Mouse (Mus musculus) adipocyte (in vitro differentiated cells): ENCODE results near the gene Mmp19.
"Not testable (repeated sequence)": the region's sequence is repeated elsewhere in the genome, so short reads cannot be mapped to it uniquely, and the experiment has no call there.

Experiments
- DNase-seq: peaks from one replicate; pipeline ENCODE4 v3.0.0-alpha.2; 2016; ENCODE audit warnings: low spot score

Gene Mmp19

DNA sequence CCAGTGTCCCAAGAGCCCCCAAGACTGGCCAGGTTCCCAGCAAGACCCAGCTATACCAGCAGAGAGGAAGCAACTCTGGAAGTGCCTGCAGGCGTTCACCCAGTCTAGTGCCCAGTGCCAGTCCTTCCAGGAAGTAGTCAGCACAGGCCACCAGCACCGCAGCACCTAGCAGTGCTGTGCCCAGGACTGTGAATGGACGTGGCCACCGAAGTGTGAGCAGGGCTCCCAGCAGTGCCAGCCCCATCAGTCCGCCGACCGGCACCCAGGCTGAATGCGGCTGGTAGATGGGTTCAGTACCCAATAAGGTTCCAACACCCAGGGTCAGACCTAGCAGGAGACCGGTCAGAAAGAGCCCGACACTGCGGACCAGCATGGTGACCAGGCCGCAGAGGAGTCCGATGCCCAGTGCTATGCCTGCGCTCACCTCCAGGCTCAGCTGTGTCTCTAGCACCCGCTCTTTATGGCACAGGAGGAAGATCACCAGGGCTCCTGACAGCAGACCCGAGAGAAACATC is 11.3 kb downstream of the Mmp19 start:
- DNase-seq: no peak

DNA sequence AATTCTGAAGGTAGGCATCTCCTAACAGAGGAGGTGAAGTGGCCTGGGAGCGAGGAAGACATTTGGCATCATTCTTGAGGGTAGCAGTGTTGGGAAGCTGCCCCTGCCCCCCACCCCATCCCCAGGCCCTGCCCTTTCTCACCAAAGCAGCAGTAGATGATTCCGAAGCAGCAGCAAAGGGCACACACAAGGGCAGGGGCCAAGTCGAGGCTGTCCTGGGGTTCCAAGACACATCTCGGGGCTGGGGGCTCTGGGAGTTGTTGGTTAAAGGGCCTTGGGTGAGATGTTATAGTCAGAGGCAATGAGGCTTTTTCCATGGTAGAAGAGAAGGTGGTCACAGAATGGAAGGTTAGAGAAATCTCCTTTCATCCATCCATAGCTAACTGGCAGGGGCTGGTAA is 12.2 kb downstream of the Mmp19 start:
- no peak for DNase-seq

DNA sequence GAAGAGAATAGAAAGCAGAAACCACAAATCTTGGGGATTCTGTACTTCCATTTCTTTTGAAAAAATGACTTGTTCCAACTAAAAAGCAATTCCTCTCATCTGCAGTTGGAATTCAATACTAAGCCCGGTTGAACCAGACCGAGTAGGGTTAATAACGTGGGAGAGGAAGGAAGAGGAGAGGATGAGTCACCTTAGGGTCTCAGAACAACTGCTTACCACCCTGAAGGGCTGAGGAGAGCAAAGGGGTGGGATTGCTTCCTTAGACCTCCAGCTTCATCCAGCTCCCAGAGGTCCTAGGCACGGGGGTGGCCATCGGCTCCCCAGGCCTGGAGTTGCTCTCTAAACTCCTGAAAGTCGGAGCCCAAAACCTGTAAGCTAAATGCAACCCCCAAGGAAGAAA is 12.7 kb downstream of the Mmp19 start:
- DNase-seq: peak; percentile 26

DNA sequence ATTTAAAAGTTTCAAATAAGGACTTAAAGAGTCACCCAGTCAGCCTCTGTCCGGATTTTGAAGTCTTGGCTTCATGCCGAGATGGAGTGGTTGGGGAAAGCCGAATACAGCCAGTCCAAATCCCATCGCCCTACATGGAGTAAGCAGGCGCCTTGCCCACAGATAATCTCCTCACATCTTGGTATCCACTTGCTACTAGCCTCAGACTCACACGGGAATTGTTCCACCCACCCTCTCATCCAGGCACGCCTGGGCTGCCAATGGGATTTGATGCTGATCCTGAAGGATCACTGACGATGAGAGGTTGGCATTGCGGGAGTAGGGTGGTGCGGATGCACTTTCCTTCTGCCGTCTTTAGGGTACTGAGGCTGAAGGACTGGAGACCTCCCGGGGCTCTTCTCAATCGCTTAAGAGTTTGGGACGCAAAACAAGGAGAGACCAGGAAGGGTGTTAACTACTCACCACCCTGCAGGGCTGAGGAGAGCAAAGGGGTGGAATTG is 13.1 kb downstream of the Mmp19 start, which contains the start of gene Dnajc14:
Gene Dnajc14 (plus strand): TSS at position 292 of the 500 bp plus-strand sequence.
- peak; percentile 82 for DNase-seq

DNA sequence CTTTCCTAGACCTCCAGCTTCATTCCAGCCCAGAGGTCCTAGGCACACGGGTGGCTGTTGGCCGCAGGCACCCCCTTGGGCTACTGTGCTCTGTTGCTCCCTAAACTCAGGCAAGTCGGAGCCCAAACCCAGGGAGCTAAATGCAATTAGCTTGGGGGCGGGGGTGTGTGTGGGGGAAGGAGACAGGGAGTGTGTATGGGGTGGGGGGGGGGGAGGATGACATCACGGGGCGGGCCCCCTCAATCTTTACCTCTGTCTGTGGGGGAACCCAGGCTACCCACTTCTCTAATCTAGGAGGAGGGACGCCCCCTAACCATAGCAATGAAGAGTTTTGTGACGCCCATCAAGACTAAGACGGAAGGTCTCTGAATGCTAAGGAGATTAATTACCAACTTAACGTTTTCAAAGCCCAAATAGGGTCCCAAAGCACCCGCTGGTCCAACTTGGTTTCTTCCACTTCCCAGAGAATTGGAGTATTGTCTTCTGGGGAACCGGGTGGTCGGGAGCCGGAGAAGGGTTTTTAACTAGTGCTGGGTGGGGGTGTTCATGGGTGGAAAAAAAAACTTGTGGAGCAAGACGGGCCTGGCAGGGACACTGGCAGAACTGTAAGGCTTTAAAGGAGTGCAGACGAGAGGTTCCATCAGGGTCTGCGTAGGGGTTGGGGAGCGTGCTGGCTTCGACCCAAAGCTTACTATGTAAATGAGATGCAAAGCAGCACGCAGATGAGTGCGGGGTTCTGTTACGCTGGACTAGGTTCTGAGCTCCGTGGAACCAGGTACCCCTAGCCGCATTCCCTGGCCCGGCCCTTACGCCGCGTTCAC is 13.8 kb downstream of the Mmp19 start, which contains the start of gene Tmem198b:
Gene Tmem198b (minus strand): TSS at position 100 of the 821 bp plus-strand sequence.
- DNase-seq: peak; percentile 68

DNA sequence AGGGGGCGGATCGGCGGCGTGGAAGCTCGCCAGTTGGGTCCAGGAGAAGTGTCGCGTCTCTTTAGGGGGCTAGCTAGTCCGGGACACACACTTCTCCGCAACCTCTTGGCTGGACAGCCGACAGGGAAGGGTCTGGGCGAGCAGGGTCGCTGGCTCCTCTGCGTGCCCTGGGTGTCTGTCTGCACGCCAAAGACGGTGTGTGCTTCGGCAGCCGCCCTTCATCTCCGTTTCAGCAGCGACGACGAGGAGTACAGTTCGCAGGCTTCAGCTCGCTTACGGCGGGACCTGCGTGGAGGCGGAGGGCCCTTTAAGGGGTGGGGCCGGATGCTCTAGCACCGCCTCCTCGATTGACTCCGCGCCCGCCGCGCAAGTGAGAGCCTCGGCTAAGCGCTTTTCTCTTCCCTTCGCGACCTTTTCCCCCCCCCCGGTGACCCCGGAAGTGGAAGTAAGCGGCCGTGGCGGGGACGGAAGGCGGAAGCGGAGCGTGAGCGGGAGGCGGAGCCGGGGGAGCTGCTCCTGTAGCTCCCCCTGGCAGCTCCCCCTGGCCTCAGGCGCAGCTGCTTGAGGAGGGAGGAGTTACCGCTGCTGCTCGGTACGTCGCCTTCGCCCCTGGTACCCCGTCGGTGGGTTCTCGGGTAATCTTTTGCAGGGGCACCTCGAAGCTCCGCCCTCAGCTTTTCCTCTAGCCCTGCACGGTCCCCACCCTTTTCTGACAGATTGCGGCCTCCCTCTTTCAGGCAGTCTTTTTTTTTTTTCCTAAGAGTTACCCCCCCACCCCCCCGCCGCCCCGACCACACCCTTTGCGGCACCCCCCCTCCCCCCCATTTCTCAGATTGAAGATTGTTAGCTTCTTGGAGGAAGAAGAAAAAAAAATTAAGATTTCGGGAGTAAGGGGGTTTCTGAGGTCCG is 14.6 kb downstream of the Mmp19 start:
- peak; percentile 98 for DNase-seq

DNA sequence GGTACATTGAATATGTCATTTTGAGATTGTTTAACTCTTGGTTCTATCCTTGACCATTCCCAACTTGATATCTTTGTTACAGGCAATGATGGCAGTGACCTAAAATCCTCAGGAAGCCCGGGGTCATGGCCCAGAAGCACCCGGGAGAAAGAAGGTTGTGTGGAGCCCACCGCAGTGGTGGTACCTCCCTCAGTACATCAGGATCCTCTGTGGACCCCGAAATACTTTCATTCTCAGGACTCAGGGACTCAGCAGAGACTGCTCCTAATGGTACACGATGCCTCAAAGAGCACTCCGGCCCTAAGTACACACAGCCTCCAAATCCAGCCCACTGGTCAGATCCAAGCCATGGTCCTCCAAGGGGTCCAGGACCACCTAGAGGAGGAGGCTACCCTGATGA is 15.4 kb downstream of the Mmp19 start:
- no peak for DNase-seq

DNA sequence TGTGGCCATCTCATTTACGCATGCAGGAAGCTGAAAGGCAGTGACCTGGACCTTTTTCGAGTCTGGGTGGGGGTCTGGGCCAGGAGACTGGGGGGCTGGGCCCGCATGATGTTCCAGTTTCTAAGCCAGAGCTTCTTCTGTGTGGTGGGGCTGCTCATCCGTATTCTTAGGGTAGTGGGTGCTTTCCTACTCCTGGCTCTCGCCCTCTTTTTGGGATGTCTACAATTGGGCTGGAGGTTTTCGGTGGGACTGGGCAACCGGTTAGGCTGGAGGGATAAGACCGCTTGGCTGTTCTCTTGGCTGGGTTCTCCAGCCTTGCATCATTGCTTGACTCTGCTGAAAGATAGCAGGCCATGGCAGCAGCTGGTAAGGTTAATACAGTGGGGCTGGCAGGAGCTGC is 16.3 kb downstream of the Mmp19 start:
- DNase-seq: no peak

DNA sequence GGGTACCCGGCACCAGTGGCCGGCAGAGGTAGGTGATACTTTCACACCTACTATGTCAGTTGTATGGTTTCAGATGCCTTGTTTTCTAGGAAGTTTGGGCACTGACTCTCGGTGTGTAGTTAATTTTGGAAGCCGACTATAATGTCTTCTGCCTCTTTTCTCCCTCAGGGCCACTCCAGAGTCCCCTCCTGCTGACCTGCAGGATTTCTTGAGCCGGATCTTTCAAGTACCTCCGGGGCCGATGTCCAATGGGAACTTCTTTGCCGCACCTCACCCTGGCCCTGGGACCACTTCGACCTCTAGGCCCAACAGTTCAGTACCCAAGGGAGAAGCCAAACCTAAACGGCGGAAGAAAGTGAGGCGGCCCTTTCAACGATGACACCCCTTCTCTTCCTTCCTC is 26.3 kb downstream of the Mmp19 start, which contains the start of gene Sarnp:
Gene Sarnp (plus strand): TSS at position 301 of the 400 bp plus-strand sequence.
- DNase-seq: no peak

DNA sequence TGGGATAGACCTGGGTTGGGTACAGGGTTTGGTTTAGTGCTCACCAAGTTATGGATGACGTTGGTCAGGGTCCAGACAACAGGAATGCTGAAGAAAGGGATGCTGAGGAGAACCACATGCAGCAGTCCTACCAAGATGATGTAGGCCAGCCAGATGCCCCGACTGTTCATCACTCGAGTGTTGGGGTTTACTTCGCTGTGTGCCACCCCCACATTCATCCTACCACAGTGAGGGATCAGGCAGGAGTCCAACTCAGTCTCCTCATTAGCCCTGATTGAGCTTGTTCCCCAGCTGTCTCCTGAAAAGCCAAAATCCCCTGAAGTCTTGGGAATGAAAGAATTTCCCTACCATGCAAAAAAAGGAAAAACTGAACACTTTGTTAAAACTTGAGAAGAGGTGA is 29.5 kb downstream of the Mmp19 start:
- no peak for DNase-seq

DNA sequence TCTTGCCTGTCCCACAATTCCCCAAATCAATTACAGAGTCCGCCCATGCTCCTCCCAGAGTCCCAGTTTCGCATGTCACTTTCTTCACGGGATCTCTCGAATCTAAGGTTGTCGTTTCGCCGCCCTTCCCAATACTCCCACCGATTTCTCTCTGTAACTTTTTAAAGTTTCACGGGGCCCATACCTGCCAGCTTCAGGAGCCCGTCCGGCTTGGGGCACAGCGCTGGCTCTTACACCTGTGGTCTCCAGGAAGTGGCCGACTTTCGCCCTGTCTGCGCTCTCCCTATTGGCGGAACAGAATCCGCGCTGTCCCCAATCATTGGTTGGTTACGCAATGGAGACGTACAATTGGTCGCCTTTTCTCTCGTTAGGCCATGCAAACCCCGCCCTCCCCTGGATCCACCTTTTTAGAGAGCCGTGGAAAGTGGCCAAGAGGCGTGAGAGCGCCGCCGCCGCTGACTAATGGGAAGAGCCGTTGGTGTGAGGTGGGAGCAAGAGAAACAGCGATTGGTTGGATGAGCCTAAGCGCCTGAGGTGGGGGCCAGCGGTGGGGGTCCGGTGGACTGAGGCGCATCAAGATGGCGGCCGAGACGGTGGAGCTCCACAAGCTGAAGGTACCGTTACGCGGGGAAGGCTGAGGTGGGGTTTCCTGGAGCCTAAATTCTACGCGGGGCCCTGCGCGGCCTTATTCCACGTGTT is 30.8 kb downstream of the Mmp19 start, which contains the start of gene Ormdl2:
Gene Ormdl2 (minus strand): TSS at position 288 of the 699 bp plus-strand sequence.
- peak; percentile 100 for DNase-seq

DNA sequence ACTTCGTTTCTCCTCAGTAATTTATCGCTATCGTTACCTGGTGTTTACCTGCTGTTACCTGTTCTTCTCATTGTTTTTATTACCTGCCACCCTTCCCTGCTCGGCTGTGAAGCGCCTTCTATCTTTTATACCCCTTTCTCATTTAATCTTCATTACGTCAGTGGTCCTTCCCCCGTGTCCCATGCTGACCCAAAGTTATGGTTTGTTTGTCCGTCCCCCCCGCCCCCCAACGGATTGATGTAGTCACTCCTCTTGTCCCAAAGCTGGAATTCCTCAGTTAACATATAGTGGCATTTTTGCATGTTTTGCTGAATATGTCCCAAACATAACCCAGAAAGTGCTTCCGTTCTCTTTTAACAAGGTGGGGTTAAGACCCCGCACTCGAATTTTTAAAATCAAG is 31.4 kb downstream of the Mmp19 start:
- DNase-seq: no peak

DNA sequence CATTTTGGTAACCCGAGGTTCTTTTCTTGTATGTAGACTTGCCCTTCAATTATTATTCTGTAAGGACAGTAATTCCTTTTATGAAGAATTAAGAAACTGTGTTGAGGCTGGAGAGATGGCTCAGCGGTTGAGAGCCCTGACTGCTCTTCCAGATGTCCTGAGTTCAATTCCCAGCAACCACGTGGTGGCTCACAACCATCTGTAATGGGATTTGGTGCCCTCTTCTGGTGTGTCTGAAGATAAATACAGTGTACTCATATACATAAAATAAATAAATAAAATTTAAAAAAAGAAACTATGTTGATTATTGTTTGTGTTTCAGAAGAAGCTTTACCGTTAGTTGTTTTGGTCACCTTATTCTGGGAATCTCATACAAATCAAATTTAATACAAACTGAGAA is 32.4 kb downstream of the Mmp19 start:
- DNase-seq: not testable (repeated sequence)

DNA sequence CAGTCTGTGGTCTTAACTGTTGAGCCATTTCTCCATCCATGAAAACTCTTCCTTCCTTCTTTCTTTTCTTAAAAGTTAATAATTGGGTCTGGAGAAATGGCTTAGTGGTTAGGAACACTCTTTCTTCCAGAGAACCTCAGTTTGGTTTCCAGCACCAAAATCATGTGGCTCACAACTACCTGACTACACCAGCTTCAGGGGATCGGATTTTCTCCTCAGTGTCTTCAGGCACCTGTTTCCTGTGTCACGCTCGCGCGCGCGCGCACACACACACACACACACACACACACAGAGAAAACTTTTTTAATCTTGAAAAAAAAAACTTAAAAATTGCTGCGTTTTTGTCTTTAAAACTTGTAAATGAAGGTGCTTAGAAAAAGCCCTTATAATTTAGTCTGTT is 33.1 kb downstream of the Mmp19 start:
- DNase-seq: no peak

DNA sequence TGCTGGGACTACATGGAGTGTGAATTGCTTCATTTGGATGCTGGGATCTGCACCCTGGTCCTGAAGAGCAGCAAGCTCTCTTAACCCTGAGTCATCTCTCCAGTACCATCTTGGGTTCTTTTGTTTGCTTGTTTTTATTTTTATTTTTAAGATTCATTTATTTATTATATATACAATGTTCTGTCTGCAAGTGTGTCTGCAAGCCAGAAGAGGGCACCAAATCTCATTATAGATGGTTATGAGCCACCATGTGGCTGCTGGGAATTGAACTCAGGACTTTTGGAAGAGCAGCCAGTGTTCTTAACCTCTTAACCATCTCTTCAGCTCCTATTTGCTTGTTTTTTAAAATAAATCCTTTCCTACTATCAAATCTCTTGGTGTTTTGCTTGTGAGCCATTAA is 46.7 kb downstream of the Mmp19 start:
- no peak for DNase-seq

DNA sequence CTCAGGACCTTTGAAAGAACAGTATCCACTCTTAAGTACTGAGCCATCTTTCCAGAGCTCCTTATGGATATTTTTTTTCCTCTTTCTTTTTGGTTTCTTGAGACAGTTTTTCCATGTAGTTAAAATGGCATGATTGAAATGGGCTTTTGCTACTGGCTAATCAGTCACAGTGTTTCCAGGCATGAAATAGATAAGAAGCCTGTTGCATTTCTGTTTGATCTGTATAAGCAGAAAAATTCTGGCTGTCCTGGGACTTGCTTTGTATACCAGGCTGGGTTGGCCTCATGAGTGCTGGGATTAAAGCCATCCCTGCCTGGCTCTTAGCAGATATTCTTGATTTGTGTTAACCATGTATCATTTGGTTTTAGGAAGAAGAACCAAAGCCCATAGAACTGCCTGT is 48.7 kb downstream of the Mmp19 start:
- DNase-seq: no peak

DNA sequence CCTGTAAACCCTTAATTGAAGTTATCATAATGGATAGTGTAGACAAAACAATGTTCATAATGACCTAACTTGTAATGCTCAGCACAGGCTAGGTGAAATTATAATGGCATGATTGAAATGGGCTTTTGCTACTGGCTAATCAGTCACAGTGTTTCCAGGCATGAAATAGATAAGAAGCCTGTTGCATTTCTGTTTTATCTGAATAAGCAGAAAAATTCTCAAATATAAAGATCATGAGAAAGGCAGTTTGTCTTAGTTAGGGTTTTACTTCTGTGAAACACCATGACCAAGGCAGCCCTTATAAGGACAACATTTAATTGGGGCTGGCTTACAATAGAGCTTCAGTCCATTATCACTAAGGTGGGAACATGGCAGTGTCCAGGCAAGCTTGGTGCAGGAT is 49.9 kb downstream of the Mmp19 start:
- DNase-seq: no peak

DNA sequence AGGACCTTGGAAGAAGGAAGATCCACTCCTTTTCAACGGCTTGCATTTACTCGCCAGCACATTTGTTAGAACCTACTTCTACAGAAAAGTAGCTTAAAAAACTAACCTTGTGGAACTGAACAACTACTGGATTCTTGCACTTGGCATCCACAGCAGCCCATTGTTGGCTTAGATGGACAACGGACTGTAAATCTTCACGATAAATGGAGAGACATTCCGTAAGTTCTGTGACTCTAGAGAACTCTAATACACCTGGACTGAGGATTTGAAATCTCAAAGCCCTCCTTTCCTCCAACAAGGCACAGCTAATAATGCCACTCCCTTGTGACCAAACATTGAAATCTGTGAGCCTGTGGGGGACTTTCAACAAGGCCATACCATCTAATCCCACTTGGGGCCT is 52.5 kb downstream of the Mmp19 start:
- no peak for DNase-seq

DNA sequence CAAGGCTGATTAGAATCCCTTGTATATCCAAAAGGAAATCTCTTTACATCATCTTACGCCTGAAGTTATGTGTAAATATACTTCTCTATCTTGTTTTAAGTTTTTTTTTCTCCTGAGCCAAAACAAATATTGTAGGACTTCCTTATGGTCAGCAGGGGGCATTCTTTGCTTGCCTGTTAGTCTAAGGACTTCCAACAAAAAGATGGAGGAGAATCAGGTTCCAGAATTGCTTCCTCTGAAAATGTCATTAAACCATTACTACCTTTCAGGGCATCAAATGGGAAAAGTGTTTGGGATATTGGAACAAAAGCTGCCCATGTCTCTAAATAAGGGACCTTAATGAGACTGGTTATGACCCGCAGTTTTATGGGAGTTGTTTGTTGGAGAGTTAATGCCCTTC is 54.8 kb downstream of the Mmp19 start:
- peak; percentile 50 for DNase-seq

DNA sequence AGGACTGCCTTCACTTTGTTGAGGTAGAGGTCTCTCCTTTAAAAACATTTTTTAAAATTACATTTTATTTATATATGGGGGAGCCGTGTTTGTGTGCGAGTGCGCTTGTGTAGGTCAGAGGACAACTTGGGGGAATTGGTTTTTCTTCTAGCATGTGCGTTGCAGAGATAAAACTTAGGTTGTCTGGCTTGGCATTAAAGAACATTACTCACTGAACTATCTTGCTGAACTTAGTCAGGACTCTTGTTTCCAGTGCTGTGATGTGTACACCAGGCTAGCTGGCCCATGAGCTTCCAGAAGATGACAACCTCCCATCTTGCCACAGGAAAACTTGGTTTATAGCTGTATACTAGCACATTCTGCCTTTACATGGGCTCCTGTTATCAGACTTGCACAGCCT is 56.0 kb downstream of the Mmp19 start:
- no peak for DNase-seq

DNA sequence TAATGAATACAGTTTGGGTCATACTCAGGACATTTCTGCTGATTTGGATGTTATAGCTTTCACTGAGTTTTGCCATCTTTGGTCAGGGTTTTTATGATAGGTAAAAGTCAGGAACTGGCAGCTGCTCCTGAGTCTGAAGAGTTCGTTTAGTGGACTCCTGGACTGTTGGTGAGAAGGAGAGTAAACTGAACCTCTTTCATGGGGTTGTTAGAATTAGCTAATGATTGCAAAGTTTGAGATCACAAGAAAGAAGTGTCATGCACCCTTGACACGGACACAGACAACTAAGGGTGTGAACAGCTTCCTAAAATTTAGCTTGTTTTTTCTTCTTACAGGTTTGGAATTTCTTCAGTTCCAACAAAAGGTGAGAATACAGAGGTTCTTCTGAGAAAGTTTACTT is 57.7 kb downstream of the Mmp19 start:
- no peak for DNase-seq

DNA sequence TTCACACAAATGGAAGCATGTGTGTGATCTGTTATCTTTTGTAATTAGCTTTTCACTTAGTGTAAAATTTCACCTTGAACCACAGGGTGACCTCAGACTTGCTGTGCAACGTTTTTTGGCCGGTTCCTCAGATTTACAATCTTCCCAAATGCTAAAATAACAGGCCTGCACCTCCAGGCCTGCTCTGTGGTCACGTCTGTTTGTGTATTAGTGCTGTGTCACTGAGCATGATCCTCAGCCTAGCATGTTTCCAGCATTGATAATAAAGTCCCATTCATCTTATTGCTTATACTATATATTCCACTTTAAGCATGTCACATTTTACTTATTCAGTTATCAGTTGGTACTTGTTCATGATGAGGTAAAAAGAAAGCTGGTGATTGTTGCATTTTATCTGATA is 59.6 kb downstream of the Mmp19 start:
- DNase-seq: no peak
